Mouse (Mus musculus) heart, embryonic 14.5 days (tissue): ENCODE data around the gene Cd8b1. TPM values are rescaled to one million over a fixed set of nuclear protein-coding genes. Genes with fewer than 3 reads are reported as not detected.

Experiments used
- ATAC-seq: fragments of 200-750 bp; cut with Nextera tagmentation; 2 replicates; pipeline ENCODE4 v1.8.0; 2017; ENCODE audit warnings: low read depth, moderate TSS enrichment; ENCODE audit not compliant: insufficient number of reproducible peaks, insufficient read depth, low FRiP score
- H3K27ac ChIP-seq, 2 experiments: fragments of 200-500 bp in 1 of 2; fragments of 300-500 bp in 1 of 2; sonication (generic) in 1 of 2; replicated peaks in 1 of 2; 2 replicates each; pipeline ENCODE4 v1.5.1; 2012 to 2014; ENCODE audit warnings: low read depth in 2 of 2, low read length in 2 of 2, control low read depth in 1 of 2, mild to moderate bottlenecking in 1 of 2, mixed read lengths in 1 of 2; ENCODE audit not compliant: control insufficient read depth in 1 of 2, insufficient read depth in 1 of 2
- H3K27me3 ChIP-seq: fragments of 300-500 bp; sonication (generic); 2 replicates; pipeline ENCODE4 v1.6.1; 2014; ENCODE audit warnings: mild to moderate bottlenecking, low read length, control low read depth; ENCODE audit not compliant: control insufficient read depth, insufficient read depth
- H3K36me3 ChIP-seq: fragments of 300-500 bp; sonication (generic); 2 replicates; pipeline ENCODE4 v1.6.1; 2014; ENCODE audit warnings: mild to moderate bottlenecking, control low read depth, low read length, mixed read lengths; ENCODE audit not compliant: control insufficient read depth, insufficient read depth
- H3K4me1 ChIP-seq, 2 experiments: fragments of 200-500 bp in 1 of 2; fragments of 300-500 bp in 1 of 2; sonication (generic) in 1 of 2; 2 replicates each; pipeline ENCODE4 v1.6.1; 2012 to 2014; ENCODE audit warnings: low read length in 2 of 2, control low read depth in 1 of 2, mixed read lengths in 1 of 2; ENCODE audit not compliant: control insufficient read depth in 2 of 2, insufficient read depth in 2 of 2
- H3K4me2 ChIP-seq: fragments of 300-500 bp; sonication (generic); 2 replicates; pipeline ENCODE4 v1.6.1; 2014; ENCODE audit warnings: mild to moderate bottlenecking, low read length
- H3K4me3 ChIP-seq, 2 experiments: fragments of 200-500 bp in 1 of 2; fragments of 300-500 bp in 1 of 2; sonication (generic) in 1 of 2; 2 replicates each; pipeline ENCODE4 v1.5.1; 2012 to 2014; ENCODE audit warnings: low read length in 2 of 2, mild to moderate bottlenecking in 2 of 2, control low read depth in 1 of 2, low read depth in 1 of 2, moderate library complexity in 1 of 2; ENCODE audit not compliant: control insufficient read depth in 1 of 2, insufficient read depth in 1 of 2
- H3K9ac ChIP-seq: fragments of 300-500 bp; sonication (generic); 2 replicates; pipeline ENCODE4 v1.6.1; 2014; ENCODE audit warnings: mild to moderate bottlenecking, low read length
- H3K9me3 ChIP-seq: fragments of 300-500 bp; sonication (generic); 2 replicates; pipeline ENCODE4 v1.6.1; 2016; ENCODE audit warnings: low read length, control low read depth; ENCODE audit not compliant: control insufficient read depth
- WGBS: fragments of 180-500 bp; shearing (Covaris S2); extraction: QIAGEN DNeasy Blood & Tissue Kit; methylation state at CpG from one replicate; pipeline ENCODE4 v1.1.7; 2014; 5-methylcytosine and 5-hydroxymethylcytosine counted together
- polyA plus RNA-seq: library from polyadenylated mRNA; unstranded; fragments of >200 nt; fragmentation: Nextera tagmentation; extraction: Ambion mirVana; gene quantifications from 2 replicates; pipeline ENCODE4 v1.2.1, GENCODE M21; 2014

Cd8b1 gene
- polyA plus RNA-seq: 0.14 TPM in 1 of 2 replicates, not detected in the other

DNA sequence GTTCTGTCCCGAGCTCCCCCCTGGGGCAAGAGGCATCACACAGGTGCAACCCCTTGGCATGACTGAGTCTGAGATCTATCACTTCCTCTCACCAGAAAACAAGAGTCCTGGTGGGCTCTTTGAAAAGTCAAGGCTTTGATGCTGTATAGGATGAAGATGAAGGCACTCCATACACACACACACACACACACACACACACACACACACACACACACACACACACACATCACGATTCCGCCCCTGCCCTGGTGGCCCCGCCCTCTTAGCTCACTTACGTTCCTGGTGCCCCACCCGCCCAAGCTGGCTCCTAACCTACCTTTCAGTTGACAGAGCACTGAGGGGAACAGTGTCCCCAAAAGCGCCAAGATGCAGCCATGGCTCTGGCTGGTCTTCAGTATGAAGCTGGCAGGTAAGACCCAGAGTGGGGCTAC is at the start of gene Cd8b1:
TSS of gene Cd8b1 (plus strand) at position 298 of the 431 bp plus-strand sequence.
- H3K4me1 ChIP-seq: no peaks in the 10 kb centered on the region
- WGBS: 68% methylated on average over 7 of the region's 7 CpGs
- H3K4me2 ChIP-seq: no peak within 1 kb of the TSS
- no peak within 1 kb of the TSS for H3K4me3 ChIP-seq
- no peaks in the 10 kb centered on the region for H3K27me3 ChIP-seq
- no peaks in the 10 kb centered on the region for H3K36me3 ChIP-seq
- ATAC-seq: no peak
- no peak within 1 kb of the TSS for H3K9ac ChIP-seq
- H3K27ac ChIP-seq: no peak within 1 kb of the TSS
- no peaks in the 10 kb centered on the region for H3K9me3 ChIP-seq

DNA sequence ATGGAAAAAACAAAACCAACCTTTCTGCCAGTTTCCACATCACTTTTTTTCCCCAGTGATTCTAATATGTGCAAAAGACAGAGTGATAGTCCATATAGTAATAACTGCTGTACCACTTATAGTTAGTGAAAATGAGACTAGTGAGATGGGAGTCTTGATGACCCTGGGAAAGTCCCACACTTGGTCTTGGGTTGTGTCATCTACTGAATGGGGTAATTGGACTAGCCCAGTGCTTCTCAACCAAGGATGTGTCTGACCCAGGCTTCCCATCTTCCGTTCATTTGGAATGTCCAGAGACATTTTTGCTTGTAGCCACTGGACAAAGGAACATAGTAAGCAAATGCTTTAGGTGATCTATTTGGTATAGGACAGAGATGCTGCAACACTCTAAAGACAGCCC is 48.9 kb upstream of the Cd8b1 start:
- Histone ChIP-seq H3K4me3 (no peak overlapping the region), H3K27me3 (no peaks in the 10 kb centered on the region), H3K27ac (no peak overlapping the region), H3K4me1 (peaks cover 11 to 27% of the 10 kb centered on the region in 2 experiments), H3K9me3 (no peaks in the 10 kb centered on the region), H3K36me3 (no peaks in the 10 kb centered on the region), H3K9ac (no peak overlapping the region), H3K4me2 (no peak overlapping the region)
- no peak for ATAC-seq
- WGBS: 81% methylated on average over 1 of the region's 1 CpGs

DNA sequence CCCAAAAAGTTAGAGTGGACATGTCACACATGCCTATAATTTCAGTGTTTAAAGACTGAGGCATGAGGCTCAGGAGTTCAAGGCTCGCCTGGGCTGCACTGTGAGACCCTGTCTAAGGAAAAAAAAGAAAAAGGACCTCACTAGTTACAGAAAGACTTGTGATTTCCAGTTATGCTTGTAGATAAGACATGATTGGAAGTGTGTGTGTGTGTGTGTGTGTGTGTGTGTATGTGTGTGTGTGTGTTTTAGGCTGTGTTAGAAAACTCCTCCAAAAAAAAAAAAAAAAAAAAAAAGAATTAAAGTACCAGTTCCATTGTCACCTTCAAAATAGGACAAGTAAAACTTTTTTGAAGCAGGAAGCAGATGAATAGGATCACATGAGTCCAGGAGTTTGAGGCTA is 48.0 kb upstream of the Cd8b1 start:
- WGBS: 90% methylated on average over 1 of the region's 1 CpGs
- Histone ChIP-seq H3K9ac (no peak overlapping the region), H3K9me3 (no peaks in the 10 kb centered on the region), H3K4me1 (peaks cover 9 to 25% of the 10 kb centered on the region in 2 experiments), H3K27ac (no peak overlapping the region), H3K36me3 (no peaks in the 10 kb centered on the region), H3K4me3 (no peak overlapping the region), H3K4me2 (no peak overlapping the region), H3K27me3 (no peaks in the 10 kb centered on the region)
- ATAC-seq: no peak

DNA sequence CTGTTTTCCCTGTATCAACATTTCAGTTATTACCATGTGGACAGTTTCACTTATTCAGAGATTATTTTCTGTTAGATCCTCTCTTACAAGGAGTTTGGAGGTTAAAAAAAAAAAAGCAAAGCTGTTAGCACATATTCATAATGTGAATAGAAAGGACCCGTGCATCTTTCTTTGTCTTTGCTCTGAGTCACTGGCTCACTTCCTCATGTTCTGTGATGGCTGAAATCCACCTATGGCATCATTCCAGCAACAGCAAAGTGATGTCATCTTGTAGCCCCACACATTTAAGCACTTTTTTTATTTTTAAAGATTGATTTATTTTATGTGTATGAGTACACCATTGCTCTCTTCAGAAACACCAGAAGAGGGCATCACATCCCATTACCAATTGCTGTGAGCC is 43.2 kb upstream of the Cd8b1 start:
- H3K4me3 ChIP-seq: no peak overlapping the region
- 47% methylated on average over 1 of the region's 1 CpGs for WGBS
- no peak overlapping the region for H3K4me2 ChIP-seq
- H3K36me3 ChIP-seq: peaks cover 21% of the 10 kb centered on the region
- no peaks in the 10 kb centered on the region for H3K27me3 ChIP-seq
- no peak overlapping the region for H3K27ac ChIP-seq
- ATAC-seq: no peak
- 0 out of 4 replicates have a peak, but pooled peaks cover 0 to under 1% of the 10 kb centered on the region in 2 experiments for H3K4me1 ChIP-seq
- no peak overlapping the region for H3K9ac ChIP-seq
- no peaks in the 10 kb centered on the region for H3K9me3 ChIP-seq

DNA sequence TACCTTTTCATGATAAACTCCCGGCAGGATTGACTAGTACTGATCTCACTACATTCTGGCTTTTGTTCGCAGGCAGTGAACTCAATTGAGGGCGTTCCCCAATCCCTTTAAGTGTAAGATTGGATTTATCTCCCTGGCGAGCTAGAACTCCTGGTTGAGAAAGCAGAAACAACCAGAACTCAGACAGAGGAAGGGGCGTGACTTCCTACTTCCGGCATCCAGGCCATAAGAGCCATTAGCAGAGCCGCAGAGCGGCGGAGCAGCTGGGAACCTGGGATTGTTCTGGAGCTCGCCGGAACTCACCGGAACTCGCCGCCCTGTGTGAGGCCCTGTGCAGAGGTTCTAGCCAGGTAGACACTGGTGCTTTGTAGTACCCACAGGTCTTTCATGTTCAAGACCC is 29.1 kb upstream of the Cd8b1 start:
- Histone ChIP-seq H3K9me3 (0 out of 2 replicates have a peak, but pooled peaks cover 5% of the 10 kb centered on the region), H3K4me2 (no peak overlapping the region), H3K27me3 (no peaks in the 10 kb centered on the region), H3K4me1 (no peaks in the 10 kb centered on the region), H3K27ac (no peak overlapping the region), H3K36me3 (no peaks in the 10 kb centered on the region), H3K9ac (no peak overlapping the region), H3K4me3 (no peak overlapping the region)
- no peak for ATAC-seq
- WGBS: 77% methylated on average over 14 of the region's 14 CpGs

DNA sequence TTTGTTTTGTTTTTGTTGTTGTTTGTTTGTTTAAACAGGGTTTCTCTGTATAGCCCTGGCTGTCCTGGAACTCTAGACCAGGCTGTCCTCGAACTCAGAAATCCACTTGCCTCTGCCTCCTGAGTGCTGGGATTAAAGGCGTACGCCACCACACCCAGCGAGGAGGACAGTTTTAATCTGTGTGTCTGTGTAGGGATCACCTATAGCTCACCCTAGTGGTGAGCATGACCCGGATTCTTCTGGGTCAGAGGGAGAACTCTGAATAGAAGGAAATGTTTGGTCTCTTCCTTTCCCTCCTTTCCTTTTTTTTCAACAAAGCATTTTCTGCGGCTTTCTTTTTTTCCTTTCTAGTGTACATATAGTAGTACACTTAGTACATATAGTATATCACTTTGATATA is 27.3 kb upstream of the Cd8b1 start:
- WGBS: 66% methylated on average over 6 of the region's 6 CpGs
- Histone ChIP-seq H3K4me2 (no peak overlapping the region), H3K27ac (no peak overlapping the region), H3K36me3 (no peaks in the 10 kb centered on the region), H3K27me3 (no peaks in the 10 kb centered on the region), H3K4me1 (no peaks in the 10 kb centered on the region), H3K9ac (no peak overlapping the region), H3K9me3 (no peaks in the 10 kb centered on the region), H3K4me3 (no peak overlapping the region)
- ATAC-seq: no peak

DNA sequence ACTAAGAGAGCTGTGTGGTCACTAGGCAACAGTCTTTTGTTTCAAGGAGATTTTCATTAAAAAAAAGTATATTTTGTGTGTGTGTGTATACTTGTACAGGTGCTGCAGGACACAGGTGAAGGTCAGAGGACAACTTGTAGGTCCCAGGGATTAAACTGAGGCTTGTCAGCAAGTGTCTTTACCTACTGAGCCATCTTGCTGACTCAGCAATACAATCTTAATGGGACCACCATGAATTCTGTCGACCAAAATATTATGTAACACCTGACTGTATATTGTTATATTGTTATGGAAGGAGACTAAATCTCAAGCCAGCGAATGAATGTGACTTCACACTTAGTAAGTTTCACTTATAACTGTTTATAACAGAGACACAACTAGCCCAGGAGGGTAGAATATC is 24.5 kb upstream of the Cd8b1 start:
- WGBS: 63% methylated on average over 2 of the region's 2 CpGs
- Histone ChIP-seq H3K9me3 (no peaks in the 10 kb centered on the region), H3K9ac (no peak overlapping the region), H3K27ac (no peak overlapping the region), H3K27me3 (no peaks in the 10 kb centered on the region), H3K4me2 (no peak overlapping the region), H3K4me1 (no peaks in the 10 kb centered on the region), H3K36me3 (no peaks in the 10 kb centered on the region), H3K4me3 (no peak overlapping the region)
- no peak for ATAC-seq

DNA sequence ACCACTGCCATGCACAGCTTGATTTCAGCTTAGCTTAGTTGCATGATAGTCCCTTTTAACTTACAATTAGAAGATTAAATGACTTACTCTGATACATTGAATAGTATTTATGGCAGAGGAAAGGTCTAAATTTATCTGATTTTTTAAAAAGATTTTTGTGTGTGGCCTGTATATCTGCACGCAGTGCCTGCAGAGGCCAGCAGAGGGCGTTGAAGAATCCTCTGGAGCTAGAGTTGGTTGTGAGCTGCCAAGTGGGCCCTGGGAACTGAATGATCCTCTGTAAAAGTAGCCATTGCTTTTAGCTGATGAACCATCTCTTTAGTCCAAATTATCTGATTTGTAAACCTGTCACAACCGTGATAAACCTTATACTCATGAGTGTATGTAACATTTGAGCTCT is 23.8 kb upstream of the Cd8b1 start:
- Histone ChIP-seq H3K4me2 (no peak overlapping the region), H3K9ac (no peak overlapping the region), H3K4me3 (no peak overlapping the region), H3K36me3 (no peaks in the 10 kb centered on the region), H3K4me1 (no peaks in the 10 kb centered on the region), H3K27me3 (no peaks in the 10 kb centered on the region), H3K27ac (no peak overlapping the region), H3K9me3 (no peaks in the 10 kb centered on the region)
- ATAC-seq: no peak
- 52% methylated on average over 3 of the region's 3 CpGs for WGBS
